Comparison of ENCODE assay signal across 10 mouse cellular contexts in genomic region chr2:35107984-35108635, GRCm38 (mm10). TPM values are rescaled to one million over a fixed set of nuclear protein-coding genes. Genes with fewer than 3 reads are reported as not detected.
A peak's percentile ranks its signal among the peaks of the same experiment; 100 is the strongest.
DNase-seq lines count a peak whose midpoint lies in the region; ATAC-seq and TF ChIP-seq lines count a peak whose summit lies in the region.
"Had no signal": no experiment of that assay in that cellular context is flagged by ENCODE, and none has a peak within 500 bp of the region (broad histone marks: within the 10 kb centered on the region; RNA-seq: fewer than 3 reads in every experiment).

No protein-coding gene starts in this region.

- peak; percentile 7 for DNase-seq in adrenal gland, adult 2 months
- DNase-seq in adrenal gland, postnatal 4 days (ENCODE audit: low spot score in 2 of 2): no peak
- DNase-seq in kidney, adult 9 months: peak; percentile 34
- peak; percentile 76 for DNase-seq in R1 (ENCODE audit: low read depth, low spot score)
- DNase-seq in kidney, postnatal 0 days (ENCODE audit: low spot score): peak; percentile 68
- peak; percentile 71 for DNase-seq in naive thymus-derived CD4-positive, alpha-beta T cell, adult 2 months (ENCODE audit: low read depth)
- no peak for DNase-seq in urinary bladder, postnatal 25 days (ENCODE audit: low spot score)

- H3K4me2 ChIP-seq in kidney, embryonic 16.5 days (replicated peaks; ENCODE audit: low read depth, low read length): no peak overlapping the region
- no peak overlapping the region for H3K4me2 ChIP-seq in kidney, postnatal 0 days (ENCODE audit: low read length)

- no peak for ATAC-seq in kidney, embryonic 16.5 days (ENCODE audit: low FRiP score, low TSS enrichment)
- no peak for ATAC-seq in kidney, postnatal 0 days (replicated peaks; ENCODE audit: low FRiP score, low read depth)

- H3K4me1 ChIP-seq in kidney, embryonic 16.5 days (ENCODE audit: insufficient read depth, low read length): no peaks in the 10 kb centered on the region
- H3K4me1 ChIP-seq in kidney, postnatal 0 days (replicated peaks; ENCODE audit: insufficient read depth, low read length): no peaks in the 10 kb centered on the region

- no peaks in the 10 kb centered on the region for H3K36me3 ChIP-seq in kidney, embryonic 16.5 days (ENCODE audit: insufficient read depth, low read length)
- H3K36me3 ChIP-seq in kidney, postnatal 0 days (ENCODE audit: insufficient read depth, low read length): no peaks in the 10 kb centered on the region
- H3K36me3 ChIP-seq: heart, embryonic 13.5 days had no signal

- no peak overlapping the region for H3K4me3 ChIP-seq in kidney, embryonic 16.5 days (ENCODE audit: low read length)
- no peak overlapping the region for H3K4me3 ChIP-seq in kidney, postnatal 0 days (replicated peaks; ENCODE audit: low read depth, low read length)

- WGBS in kidney, embryonic 16.5 days: 61% methylated on average over 5 of the region's 5 CpGs
- 61% methylated on average over 5 of the region's 5 CpGs for WGBS in kidney, postnatal 0 days

- no peaks in the 10 kb centered on the region for H3K9me3 ChIP-seq in kidney, embryonic 16.5 days (ENCODE audit: low read length)
- no peaks in the 10 kb centered on the region for H3K9me3 ChIP-seq in kidney, postnatal 0 days (replicated peaks; ENCODE audit: low read length)
- H3K9me3 ChIP-seq: heart, embryonic 13.5 days had no signal

- H3K9ac ChIP-seq in kidney, embryonic 16.5 days (replicated peaks; ENCODE audit: low read length): no peak overlapping the region
- H3K9ac ChIP-seq in kidney, postnatal 0 days (ENCODE audit: low read depth, low read length): no peak overlapping the region

- TF ChIP-seq CTCF in kidney, postnatal 0 days (IDR thresholded peaks at IDR 0.05; ENCODE audit: low read depth): peak; percentile 63

- H3K27me3 ChIP-seq in kidney, embryonic 16.5 days (ENCODE audit: insufficient read depth, low read length): no peaks in the 10 kb centered on the region
- no peaks in the 10 kb centered on the region for H3K27me3 ChIP-seq in kidney, postnatal 0 days (ENCODE audit: insufficient read depth, low read length)
- H3K27me3 ChIP-seq: heart, embryonic 13.5 days had no signal

- no peak overlapping the region for H3K27ac ChIP-seq in kidney, embryonic 16.5 days (ENCODE audit: low read length)
- H3K27ac ChIP-seq in kidney, postnatal 0 days: no peak overlapping the region

RNA-seq across cellular contexts. Expression of gene Cntrl, which starts 1.2 kb away (rescaled TPM):
- total RNA-seq in adrenal gland, adult 2 months (2021): 10 to 100 TPM; 11.6 to 14.7 TPM
- polyA plus RNA-seq in adrenal gland, adult 2 months (2012; rRNA removed): 6.0 and 7.8 TPM in 2 replicates
- total RNA-seq in adrenal gland, postnatal 4 days (2021): 10 to 100 TPM; 33.3 to 36.4 TPM
- 21.2 and 25.2 TPM in 2 replicates for polyA plus RNA-seq in kidney, embryonic 16.5 days (2015; fragmentation: Nextera tagmentation; extraction: Ambion mirVana)
- polyA plus RNA-seq in kidney, postnatal 0 days (2015; fragmentation: Nextera tagmentation; extraction: Ambion mirVana): 16.3 and 16.5 TPM in 2 replicates

RNA-seq across cellular contexts. Expression of gene AI182371, which starts 6.8 kb away (rescaled TPM):
- total RNA-seq in adrenal gland, adult 2 months (2021): 1 to 10 TPM in 1 of 2 experiments, under 1 TPM in 1; 0.62 to 1.4 TPM
- polyA plus RNA-seq in adrenal gland, adult 2 months (2012; rRNA removed): 0.11 TPM in 1 of 2 replicates, not detected in the other
- 10 to 100 TPM in 1 of 2 experiments, 1 to 10 TPM in 1; 1.3 to 16.5 TPM for total RNA-seq in adrenal gland, postnatal 4 days (2021)
- polyA plus RNA-seq in kidney, embryonic 16.5 days (2015; fragmentation: Nextera tagmentation; extraction: Ambion mirVana): 0.46 and 0.50 TPM in 2 replicates
- 0.15 and 0.30 TPM in 2 replicates for polyA plus RNA-seq in kidney, postnatal 0 days (2015; fragmentation: Nextera tagmentation; extraction: Ambion mirVana)
- polyA plus RNA-seq: C2C12 had no signal

RNA-seq across cellular contexts. Expression of gene Hc, which starts 46.9 kb away (rescaled TPM):
- 1 to 10 TPM in 1 of 2 experiments, not detected in 1; 1.0 TPM for total RNA-seq in adrenal gland, adult 2 months (2021)
- polyA plus RNA-seq in adrenal gland, adult 2 months (2012; rRNA removed): 0.03 TPM in 1 of 2 replicates, not detected in the other
- total RNA-seq in adrenal gland, postnatal 4 days (2021): 10 to 100 TPM in 1 of 2 experiments, 1 to 10 TPM in 1; 1.2 to 35.5 TPM
- polyA plus RNA-seq in kidney, embryonic 16.5 days (2015; fragmentation: Nextera tagmentation; extraction: Ambion mirVana): 0.37 and 0.45 TPM in 2 replicates
- 0.16 and 0.19 TPM in 2 replicates for polyA plus RNA-seq in kidney, postnatal 0 days (2015; fragmentation: Nextera tagmentation; extraction: Ambion mirVana)

Comparison
In these comparisons a context has a peak if more than half of its experiments do, and no peak if none do; other contexts are left out.
1. DNase-seq: peak in adrenal gland, adult 2 months (single experiment), kidney, adult 9 months (single experiment), R1 (single experiment), kidney, postnatal 0 days (single experiment) and naive thymus-derived CD4-positive, alpha-beta T cell, adult 2 months (single experiment); none in adrenal gland, postnatal 4 days (0 of 2) and urinary bladder, postnatal 25 days (single experiment).